Mouse (Mus musculus) naive thymus-derived CD4-positive, alpha-beta T cell, adult 2 months (primary cell): ENCODE results near the gene Nfia.

Experiments
- DNase-seq: peaks from one replicate; pipeline ENCODE4 v3.0.0-alpha.2; 2011; ENCODE audit warnings: low read depth

Nfia gene

GRCm38 (mm10) chr4:97912155-97912554 lies 139.6 kb downstream of the Nfia start:
- no peak for DNase-seq

- no peak for DNase-seq
Observed at GRCm38 (mm10) chr4:97912560-97912959, 140.0 kb downstream of the Nfia start.

DNA sequence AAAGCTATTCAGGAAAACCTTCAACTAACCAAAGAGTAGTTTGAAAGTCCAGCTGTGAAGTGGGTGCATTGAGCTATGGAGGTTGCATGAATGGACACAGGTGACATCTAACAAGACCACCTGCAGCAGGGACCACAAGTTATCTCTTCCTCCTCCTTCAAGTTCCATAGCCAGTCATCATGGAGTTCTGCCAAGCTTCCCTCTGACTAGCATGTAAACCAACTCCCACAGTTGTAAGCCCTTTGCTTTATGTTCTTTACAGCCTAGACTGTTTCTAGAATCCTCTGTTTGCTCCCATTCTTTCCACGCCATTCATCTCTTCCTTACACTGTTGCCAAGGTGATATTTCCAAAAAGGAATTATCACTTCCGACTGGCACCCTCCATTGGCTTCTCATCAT lies 141.8 kb downstream of the Nfia start:
- DNase-seq: no peak

GRCm38 (mm10) chr4:97914761-97915160 lies 142.2 kb downstream of the Nfia start:
- DNase-seq: no peak

- no peak for DNase-seq
Observed at GRCm38 (mm10) chr4:97917568-97917967, 145.0 kb downstream of the Nfia start.

DNA sequence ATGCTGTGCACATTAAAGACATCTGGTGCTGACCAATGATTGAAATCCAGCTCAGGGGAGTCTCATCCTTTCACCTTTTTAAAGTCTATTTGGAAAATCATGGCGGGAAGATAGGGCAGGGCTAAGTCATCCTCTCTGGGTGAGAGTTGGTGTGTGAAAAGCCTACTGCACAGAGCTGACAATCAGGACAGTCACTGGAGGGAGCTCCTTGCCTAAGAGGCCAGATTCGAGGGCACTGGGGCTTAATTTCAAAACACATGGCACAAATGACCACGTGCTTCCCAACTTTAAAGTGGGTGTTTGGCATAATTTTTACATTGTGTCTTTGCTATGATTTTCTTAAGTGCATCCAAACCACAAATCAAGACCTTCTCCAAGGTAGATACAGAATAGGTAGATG lies 146.1 kb downstream of the Nfia start:
- no peak for DNase-seq

DNA sequence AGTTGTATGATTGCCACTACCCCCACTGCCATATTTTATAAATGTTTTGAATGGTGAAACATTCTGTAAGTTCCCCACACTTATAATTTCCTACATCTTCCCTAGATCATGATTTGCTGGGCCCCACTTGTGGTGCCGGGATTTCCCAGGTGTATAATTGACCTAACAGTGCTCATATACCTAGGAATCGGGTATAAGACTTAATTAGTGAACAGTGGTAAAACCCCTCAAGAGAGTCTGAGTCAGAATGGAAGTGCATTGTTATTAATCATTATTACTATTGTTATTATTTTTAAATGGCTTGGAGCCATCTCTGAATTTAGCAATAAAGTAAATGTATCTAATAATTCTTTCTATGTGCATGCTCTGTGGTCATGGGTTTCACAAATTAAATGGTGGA lies 147.2 kb downstream of the Nfia start:
- no peak for DNase-seq

GRCm38 (mm10) chr4:97920287-97921079 lies 147.9 kb downstream of the Nfia start:
- no peak for DNase-seq

DNA sequence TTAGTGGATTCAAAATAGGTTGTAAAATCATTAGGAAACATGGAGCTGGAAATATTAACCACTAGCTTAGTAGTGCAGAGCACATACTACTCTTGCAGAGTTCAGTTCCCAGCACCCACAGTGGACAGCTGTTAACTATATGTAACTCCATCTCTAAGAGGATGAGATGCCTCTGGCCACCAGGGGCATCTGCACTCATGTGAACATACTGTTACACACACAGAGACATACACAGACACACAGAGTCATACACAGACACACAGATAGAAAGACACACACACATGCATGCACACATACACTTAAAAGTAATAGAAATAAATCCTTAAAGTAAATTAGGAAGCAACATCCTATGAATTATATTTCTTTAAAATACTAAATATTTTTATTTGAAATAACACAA lies 149.1 kb downstream of the Nfia start:
- DNase-seq: no peak

- DNase-seq: no peak
Observed at GRCm38 (mm10) chr4:97923248-97923647, 150.7 kb downstream of the Nfia start.

DNA sequence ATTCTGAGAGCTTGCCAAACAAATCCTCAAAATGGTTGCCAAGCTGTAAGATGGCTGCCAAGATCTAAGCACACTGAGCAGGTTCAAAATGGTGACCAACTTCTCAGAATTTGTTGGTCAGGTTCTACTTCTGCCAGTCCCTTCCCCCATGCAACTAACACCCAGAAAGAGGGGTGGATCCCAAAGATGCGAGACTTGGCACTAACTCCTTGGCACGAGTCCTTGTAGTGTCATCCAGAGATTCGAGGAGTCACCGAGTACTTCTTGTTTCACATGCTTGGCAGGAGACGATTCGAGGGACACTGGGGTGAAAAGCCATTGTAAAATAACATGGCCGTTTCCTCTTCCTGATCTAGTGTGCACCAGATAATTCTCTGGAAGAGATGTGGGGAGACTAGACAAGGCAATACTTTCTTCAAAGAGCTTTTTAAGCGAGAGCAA lies 151.4 kb downstream of the Nfia start:
- no peak for DNase-seq

DNA sequence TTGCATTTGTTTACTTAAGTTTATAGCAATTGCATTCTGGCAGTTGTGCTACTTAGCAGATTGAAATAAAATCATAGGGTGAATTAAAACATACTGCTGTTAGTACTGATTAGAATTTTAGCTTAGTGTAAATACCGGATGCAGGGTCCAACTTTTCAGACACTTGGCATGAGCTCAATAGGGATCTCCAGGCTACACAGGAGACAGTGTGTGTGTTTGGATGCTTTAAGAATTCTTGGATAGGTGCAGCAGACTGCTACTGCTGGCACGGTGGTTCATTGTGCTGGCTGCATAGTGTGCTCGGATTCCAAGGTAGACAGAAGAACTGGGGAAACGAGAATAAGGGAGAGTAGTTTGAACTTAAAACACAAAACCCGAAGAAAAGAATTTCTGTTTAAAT lies 151.9 kb downstream of the Nfia start:
- DNase-seq: no peak

DNA sequence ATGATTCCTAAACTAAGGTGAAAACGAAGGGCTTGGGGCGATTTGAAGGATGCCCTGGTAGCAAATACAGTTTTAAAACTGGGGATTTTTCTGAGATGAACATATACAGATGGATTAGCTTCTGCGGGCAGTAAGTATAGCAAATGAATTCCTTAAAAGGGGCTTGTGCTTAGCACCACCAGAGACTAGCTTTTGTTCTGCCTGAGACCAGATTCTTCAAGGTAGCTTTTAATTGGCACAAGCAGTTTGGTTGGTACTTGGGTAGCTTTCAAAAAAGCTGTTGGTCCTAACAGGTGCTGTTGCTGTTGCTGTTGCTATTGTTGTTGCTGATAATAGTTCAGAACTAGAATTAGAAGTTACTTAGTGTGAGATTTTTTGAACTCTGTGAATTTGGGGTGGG lies 152.3 kb downstream of the Nfia start:
- DNase-seq: no peak

DNA sequence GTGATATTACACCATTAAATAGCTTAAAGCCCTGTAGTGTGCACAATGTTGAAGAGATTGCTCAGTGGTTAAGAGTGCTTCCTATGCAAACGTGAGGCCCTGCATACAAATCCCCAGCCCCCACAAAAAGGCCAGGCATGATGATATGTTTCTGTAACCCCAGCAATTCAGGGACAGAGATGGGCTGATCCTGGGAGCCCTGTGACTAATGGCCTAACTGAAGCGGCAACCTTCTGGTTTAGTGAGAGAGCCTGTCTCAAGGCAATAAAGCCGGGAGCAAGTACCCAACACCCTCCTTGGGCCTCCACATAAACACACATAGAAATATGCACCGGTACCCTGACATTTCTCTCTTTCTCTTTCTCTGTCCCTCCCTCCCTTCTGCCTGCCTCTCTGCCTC lies 153.1 kb downstream of the Nfia start:
- no peak for DNase-seq

DNA sequence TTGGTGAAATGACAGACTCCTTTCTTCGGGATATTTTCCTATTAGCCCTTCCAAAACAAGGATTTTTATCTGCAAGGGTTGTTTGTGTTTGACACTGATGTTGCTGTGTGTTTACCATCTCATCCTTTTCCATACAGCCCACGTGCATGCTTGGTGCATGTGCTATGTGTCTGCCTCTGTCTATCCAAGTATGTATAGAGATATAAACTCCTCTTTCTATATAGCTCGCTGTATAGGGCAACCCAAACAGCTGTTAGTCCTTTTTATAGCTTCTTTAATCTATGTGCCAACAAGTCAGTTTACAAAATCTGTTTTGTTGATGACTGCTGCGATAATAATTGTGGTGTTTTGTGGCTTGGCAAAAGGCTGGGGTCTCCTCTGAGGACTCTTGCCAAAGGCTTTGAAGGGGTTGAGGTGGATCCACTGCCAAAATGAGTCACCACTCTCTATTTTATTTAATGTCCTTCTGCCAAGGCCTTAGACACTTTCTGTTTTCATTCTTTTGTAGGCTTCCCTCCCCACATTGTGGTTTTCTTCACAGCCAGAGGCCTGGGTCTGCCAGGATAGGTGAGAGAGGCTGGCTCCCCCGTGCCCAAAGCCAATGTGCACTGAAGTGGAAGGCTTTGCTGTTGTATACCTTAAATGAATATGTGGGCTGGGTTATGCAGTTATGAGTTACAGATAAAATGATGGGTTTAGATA lies 154.2 kb downstream of the Nfia start:
- DNase-seq: no peak

- no peak for DNase-seq
Observed at GRCm38 (mm10) chr4:97927309-97927656, 154.7 kb downstream of the Nfia start.

- DNase-seq: no peak
Observed at GRCm38 (mm10) chr4:97936371-97936770, 163.8 kb downstream of the Nfia start.

DNA sequence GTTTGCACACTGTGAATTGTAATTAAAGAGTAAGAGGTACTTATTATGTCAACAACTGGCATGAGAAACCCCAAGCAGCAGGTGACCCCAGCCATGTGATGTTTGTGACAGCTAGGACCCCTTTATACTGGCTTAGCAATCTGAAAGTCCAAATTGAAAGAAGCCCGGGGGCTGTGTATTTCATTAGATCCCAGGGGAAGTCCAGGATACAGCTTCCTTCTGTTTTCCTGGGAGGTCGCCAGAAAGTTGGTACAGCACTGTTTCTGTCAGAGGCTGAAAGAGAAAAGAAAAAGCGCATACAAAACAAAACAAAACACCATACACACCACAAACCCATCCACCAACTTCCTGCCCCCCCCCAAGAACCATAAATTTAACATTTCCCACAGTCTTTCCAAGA lies 164.4 kb downstream of the Nfia start:
- DNase-seq: no peak

DNA sequence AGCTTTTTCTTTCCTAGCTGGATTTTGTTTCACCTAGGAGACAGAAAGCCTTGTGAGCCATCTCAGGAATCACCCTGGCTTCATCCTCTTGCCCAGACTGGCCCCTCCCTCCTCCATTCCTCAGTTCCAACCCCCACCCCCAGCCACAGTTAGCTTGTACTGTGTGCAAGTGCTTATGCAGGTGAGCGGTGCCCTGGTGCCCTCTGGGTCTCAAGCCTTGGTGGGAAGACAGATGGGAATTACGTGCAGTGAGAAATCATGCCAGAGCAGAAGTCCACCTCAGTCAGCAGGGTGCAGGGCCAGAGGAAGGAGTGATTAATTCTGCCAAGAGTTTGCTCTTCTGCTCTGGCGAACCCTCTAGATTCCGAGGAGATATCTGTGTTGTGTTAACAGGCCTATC lies 167.0 kb downstream of the Nfia start:
- no peak for DNase-seq

DNA sequence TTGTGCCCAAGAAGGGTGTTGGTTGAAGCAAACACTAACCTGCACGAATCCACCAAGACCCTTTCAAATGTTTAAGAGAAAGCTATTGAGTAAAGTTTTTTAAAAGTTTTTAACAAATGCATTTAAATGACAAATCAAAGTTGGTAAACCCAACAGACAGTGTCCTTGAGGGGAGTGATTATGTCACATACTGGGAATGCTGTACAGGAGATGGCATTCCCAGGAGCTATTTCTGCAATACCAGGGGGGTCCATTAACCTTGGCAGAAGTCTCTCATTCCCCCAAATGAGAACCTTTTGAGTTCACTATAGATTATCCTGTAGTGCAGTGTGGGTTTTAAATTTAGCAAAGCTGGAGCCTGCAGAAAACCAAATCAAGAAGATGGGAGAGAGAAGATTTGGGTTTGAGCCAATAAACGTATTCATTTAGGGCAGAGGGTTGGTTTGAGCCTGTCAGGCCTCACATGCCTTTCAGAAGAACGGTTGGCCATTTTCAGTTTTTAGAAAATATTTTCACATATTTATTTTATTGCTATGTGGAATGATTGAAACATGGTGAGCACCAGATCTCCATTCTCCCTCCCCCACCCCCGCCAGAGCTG lies 167.5 kb downstream of the Nfia start:
- DNase-seq: no peak

GRCm38 (mm10) chr4:97941616-97942015 lies 169.1 kb downstream of the Nfia start:
- no peak for DNase-seq

- DNase-seq: no peak
Observed at GRCm38 (mm10) chr4:97944309-97944708, 171.8 kb downstream of the Nfia start.

GRCm38 (mm10) chr4:97947484-97947883 lies 174.9 kb downstream of the Nfia start:
- DNase-seq: no peak
